Mouse (Mus musculus) left cerebral cortex, adult 18-20 months (tissue): ENCODE measurements at regions not wholly inside any gene's neighbourhood (a gene's known extent, or its start where the extent isn't known, plus 50 kb on each side); places are given as distances from the start of the nearest gene placed in this dataset.

ENCODE experiments used
- DNase-seq, 2 experiments: peaks; one replicate each; pipeline ENCODE4 v3.0.0; 2021 to 2022; ENCODE audit warnings: low spot score in 2 of 2, mixed read lengths in 1 of 2

DNA sequence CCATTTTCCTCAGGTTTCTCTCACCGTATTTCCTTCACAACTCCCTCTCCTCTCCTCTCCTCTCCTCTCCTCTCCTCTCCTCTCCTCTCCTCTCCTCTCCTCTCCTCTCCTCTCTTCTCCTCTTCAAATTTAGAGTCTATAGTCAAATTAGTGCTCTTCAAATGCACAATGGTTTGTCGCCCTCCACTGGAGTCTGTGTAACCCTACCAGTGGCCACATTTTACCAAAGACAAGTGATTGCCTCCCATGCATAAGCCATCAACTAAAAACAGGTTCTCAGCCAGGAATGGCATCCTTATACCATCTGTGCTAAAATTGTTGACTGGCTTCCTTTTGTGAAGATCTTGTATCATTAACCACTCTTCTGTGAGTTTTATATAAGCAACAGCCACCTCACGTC lies 979.5 kb upstream of the Adam24 start:
- DNase-seq = peak; percentile 14

DNA sequence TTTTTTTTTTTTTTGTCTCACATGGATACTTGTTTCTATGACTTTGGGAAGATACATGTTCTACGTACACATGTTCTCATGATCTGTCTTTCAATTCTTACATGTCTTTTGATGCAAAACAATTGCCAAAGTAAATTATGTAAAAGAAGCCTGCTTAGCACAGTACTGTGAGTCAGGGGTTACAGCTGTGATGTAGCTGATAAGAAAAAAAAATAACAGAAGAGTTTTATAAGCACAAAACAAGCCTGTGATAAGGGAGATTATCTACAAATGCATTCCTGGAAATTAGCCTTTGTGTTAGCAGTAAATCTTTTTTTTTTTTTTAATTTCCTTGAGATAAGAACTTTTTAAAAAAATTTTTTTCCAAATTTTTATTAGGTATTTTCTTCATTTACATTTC lies 969.0 kb upstream of the Adam24 start:
- DNase-seq = no peak

DNA sequence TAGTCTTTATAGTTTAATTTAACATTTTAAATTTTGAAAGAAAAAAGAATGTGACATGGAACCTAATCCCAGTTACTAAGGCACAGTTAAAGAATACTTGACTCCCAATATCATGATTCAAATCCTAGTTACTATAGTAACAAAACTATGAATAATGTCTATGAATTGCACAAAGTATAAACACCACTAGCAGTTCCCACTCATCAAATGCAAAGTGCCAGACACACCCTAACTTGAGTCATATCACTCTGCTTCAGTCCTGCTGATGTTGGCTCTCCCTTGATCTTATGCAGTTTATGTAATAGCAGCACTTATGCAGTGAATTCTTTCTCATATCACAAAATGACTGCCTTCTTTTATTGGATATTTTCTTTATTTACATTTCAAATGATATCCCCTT lies 932.5 kb upstream of the Adam24 start:
- DNase-seq = peak; percentile 3 to 14

DNA sequence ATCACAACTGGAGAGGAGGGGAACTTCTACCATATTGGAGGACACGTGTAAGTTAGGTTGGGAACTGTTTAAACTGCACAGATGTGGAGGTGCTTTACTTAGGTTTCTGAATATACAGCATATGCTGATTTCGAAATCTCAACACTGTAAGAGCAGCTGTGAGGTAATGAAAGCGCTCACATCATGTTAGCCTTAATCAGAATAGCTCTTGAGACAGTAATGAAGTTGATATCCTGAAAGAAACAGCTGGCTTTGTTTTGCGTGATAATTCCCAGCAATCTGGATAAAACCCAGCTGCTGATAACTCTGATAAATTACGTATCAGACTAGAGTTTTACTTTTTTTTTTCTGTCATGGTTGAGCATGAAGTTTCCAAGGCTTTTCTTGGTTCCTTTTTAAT lies 928.7 kb upstream of the Adam24 start:
- DNase-seq = no peak

DNA sequence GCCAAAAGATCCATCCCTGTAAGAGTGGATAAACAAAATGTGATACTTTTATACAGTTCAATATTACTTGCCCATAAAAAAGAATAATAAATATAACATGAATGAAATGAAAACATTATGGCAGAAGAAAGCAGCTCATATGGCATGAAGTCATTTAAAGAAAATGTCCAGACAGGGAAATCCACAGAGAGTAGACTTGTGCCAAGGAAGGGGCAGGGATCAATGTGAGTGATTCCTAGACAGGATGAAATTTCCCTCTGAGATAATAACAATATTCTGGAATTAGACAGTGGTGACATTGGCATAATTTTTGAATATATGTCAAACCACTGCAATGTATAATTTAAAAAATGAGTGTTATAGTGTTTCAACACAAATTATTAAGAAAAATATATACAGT lies 915.0 kb upstream of the Adam24 start:
- DNase-seq = no peak

DNA sequence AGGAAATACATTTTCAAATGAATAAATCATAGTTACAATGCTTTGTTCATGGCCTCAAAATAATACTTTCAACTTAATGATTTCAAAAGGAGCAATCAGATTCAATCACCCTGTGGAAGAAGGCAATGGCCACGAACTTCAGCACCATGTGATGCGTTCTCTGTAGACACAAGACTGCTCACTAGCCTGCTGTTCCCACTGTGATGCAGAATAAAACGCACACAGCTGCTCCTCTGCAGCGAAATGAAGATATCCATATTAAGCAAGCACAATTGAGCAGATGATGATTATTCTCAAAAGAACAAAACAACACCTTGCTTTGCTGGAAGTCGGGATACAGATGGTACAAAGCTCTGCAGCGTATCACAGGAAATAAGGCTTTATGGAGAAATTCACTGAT lies 895.4 kb upstream of the Adam24 start:
- no peak for DNase-seq

DNA sequence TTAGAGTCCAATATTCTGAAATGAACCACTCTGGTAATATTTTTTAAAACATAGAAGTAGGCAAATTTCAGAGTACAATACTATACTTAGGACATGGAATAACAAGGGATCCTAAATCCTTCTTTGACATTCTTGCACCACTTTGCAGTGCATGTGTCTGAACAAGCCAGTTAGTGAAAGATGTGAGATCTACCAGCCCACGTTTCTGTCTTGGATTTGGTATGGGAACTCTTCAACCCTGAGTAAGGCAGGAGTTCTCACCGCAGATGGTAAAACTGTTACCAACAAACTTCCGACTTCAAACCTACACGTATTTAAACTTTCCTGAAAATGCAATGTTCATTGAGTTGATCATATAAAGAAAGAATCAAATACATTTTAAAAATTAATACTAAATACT lies 894.7 kb upstream of the Adam24 start:
- DNase-seq = no peak

DNA sequence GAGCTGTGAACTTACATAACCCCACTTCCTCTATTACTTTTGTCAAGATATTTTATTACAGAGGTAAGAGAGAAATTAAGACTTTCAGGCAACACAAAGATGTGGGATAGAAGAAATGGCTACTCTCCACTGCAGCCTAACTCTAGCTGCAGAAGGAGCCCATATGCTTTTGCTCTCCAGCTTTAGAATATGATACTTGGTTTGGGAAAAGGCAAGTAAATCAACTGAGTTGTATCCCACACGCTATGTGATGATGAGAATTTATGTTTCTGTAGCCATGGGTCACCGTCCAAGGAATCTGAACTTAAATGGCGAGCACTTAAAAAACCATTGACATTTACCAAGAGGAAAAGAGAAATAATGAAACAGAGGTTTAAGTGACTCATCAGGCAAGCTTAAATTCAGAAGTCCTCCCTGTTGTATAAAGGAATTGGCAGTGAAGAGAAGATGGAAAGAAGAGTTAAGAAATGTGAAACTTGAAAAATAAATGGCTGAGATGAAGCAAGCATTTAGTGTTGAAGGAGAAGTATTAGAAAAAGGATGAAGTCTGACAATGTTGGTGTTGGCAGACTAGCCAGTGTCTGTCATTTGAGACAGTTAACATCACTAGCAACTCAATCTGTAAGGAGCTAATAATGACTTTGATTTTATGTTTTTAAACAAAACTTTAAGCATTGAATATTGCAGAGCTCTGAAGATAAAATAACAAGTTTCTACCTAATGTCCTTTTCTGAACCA lies 893.3 kb upstream of the Adam24 start:
- no peak for DNase-seq

DNA sequence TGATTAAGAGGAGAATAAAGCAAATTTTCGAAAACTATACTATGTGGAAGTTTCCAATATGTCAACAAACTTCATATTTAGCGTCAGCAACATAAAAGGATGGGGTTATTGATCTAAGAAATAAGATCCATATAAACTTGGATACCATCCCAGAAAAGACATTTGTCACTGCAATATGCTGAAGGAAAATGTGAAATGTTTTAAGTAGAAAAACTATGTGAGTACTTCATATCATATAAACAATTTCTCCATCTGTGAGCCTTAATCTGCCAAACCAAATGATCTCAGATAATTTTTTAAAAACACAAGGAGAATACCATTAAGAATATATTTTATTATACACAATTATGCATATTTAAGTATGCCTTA lies 892.7 kb upstream of the Adam24 start:
- DNase-seq = no peak
